Mouse (Mus musculus) lung, adult 2 months (tissue): ENCODE data around the gene Aida. TPM values are rescaled to one million over a fixed set of nuclear protein-coding genes. Genes with fewer than 3 reads are reported as not detected.

Source experiments
- DNase-seq: peaks from one replicate; pipeline ENCODE4 v3.0.0; 2022
- H3K4me1 ChIP-seq: fragments of 200-500 bp; 2 replicates; pipeline ENCODE4 v1.6.1; 2011; ENCODE audit warnings: low read length; ENCODE audit not compliant: control insufficient read depth, insufficient read depth
- H3K4me3 ChIP-seq: fragments of 200-500 bp; replicated peaks from 2 replicates; pipeline ENCODE3; 2011; ENCODE audit warnings: low read depth, mild to moderate bottlenecking, control low read depth, low read length; ENCODE audit errors: extremely low read depth
- CTCF ChIP-seq: fragments of 200-500 bp; IDR thresholded peaks from 2 replicates; pipeline ENCODE4 v1.5.1; 2011; ENCODE audit warnings: mild to moderate bottlenecking, low read length, control low read depth; ENCODE audit not compliant: insufficient read depth
- POLR2A ChIP-seq: fragments of 200-500 bp; IDR thresholded peaks from 2 replicates; pipeline ENCODE4 v1.6.1; 2011; ENCODE audit warnings: low read depth, mild to moderate bottlenecking, control low read depth, low read length, borderline replicate concordance; ENCODE audit errors: extremely low read depth
- WGBS: fragments of 180-500 bp; shearing (Covaris S2); methylation state at CpG from one replicate; pipeline ENCODE4 v1.1.7; 2018; 5-methylcytosine and 5-hydroxymethylcytosine counted together
- polyA plus RNA-seq: library from polyadenylated mRNA; depleted of rRNA; stranded (reverse); fragments of >200 nt; gene quantifications from 2 replicates; pipeline ENCODE4 v1.2.3, GENCODE M21; 2012; rRNA removed

The Aida gene
- polyA plus RNA-seq = 14.7 and 24.7 TPM in 2 replicates

DNA sequence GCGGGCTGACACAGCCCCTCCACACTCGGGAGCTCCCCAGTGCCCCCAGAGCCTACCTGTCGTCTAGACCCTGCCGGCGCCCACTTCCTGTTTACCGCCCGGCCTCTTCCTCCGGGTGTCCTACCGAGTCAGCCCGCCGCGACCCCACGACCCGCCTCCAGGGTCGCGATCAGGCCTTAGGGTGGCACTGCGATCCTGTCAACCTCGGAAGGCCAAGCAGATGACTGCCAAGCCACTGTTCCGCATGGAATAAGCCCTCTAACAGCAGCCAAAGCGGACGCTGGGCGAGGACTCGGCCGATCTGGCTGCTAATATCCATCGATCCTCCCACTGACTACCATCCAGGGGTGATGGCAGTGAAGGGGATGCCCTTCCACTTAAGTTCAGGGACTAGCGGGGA, at the start of gene Aida:
Gene Aida, plus strand, starts transcription at position 126 of the 400 bp plus-strand sequence.
- no peak for DNase-seq
- under 1% methylated on average over 26 of the region's 26 CpGs for WGBS
- TF ChIP-seq CTCF (no peak), POLR2A (no peak)
- H3K4me3 ChIP-seq = peak within 1 kb of the TSS; percentile 97
- H3K4me1 ChIP-seq = no peaks in the 10 kb centered on the region

- Histone ChIP-seq H3K4me3 (no peak overlapping the region), H3K4me1 (no peaks in the 10 kb centered on the region)
- WGBS = 28% methylated on average over 1 of the region's 1 CpGs
- TF ChIP-seq POLR2A (no peak), CTCF (no peak)
- DNase-seq = no peak
Measured at GRCm38 (mm10) chr1:183248144-183248543, 48.2 kb upstream of the Aida start.

GRCm38 (mm10) chr1:183250612-183251011, 45.8 kb upstream of the Aida start:
- 67% methylated on average over 4 of the region's 4 CpGs for WGBS
- Histone ChIP-seq H3K4me3 (no peak overlapping the region), H3K4me1 (no peaks in the 10 kb centered on the region)
- TF ChIP-seq POLR2A (no peak), CTCF (no peak)
- no peak for DNase-seq

- WGBS = 66% methylated on average over 2 of the region's 2 CpGs
- TF ChIP-seq CTCF (no peak), POLR2A (no peak)
Measured at GRCm38 (mm10) chr1:183251818-183252217, 44.6 kb upstream of the Aida start.

DNA sequence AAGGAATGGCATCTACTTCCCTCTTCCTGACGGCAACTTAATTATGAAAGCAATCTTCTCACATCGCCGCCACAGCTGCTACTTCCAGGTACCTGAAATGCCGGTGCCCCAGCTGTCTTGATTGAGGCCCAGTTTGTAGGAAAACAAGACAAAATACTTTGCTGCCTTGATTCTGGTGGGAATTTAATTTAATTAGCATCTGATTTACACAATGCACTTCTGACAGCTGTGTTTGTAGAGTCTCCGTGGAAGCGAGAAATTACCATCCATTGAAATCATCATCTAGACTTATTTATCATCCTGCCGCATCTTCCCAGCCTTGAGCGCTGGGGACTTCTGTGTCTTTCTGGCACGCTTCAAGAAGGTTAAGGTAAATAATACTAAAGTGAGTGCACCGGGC, 43.8 kb upstream of the Aida start:
- no peak for DNase-seq
- 64% methylated on average over 10 of the region's 10 CpGs for WGBS
- Histone ChIP-seq H3K4me3 (no peak overlapping the region), H3K4me1 (no peaks in the 10 kb centered on the region)
- TF ChIP-seq CTCF = no peak
- no peak for TF ChIP-seq POLR2A

More at GRCm38 (mm10) chr1:183251818-183252217, 44.6 kb upstream of the Aida start:
- Histone ChIP-seq H3K4me3 (no peak overlapping the region), H3K4me1 (no peaks in the 10 kb centered on the region)
- DNase-seq = no peak

DNA sequence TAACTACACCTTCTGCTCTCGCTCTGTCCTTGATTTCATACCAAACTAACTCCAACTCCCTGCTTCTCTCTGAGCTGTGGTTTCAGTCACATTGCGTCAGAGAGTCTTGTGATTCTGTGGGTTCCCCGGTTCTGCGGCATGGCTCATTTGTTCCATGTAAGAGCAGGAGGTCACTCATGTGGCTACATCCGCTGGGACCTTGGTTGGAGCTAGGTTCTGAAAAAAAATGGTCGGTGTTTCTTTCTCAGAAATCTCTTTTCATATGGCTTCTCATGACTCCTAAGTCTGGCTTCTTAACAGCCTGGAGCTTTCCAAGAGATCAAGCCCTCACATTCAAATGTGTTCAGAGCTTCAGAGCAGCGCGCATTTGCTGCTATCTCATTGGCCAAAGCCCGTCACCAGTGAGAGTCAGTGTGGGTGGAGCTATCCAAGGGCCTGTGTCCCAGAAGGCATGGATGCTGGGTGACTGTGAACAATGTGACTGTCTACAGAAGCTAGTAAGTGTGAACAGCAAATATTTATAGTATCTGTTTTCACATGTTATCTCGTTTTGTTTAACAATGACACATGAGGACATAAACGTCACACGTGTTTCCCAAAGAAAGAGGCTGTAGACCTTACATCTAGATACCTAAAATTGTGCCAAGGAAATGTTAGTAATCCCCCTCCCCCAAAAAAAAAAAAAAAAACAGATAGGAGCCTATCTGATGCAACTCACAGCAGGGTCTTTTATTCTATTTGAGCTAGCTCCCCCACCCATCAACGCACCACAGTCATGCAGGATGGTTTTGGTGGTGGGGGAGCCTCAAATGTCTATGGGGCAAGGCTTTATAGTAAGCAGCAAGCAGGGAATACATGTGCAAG, 32.0 kb upstream of the Aida start:
- no peak overlapping the region for H3K4me3 ChIP-seq
- 63% methylated on average over 13 of the region's 13 CpGs for WGBS
- TF ChIP-seq POLR2A = no peak
- no peak for TF ChIP-seq CTCF
- H3K4me1 ChIP-seq = no peaks in the 10 kb centered on the region; the same call in 1 of the 2 replicates
- no peak for DNase-seq

GRCm38 (mm10) chr1:183265921-183266467, 30.4 kb upstream of the Aida start:
- no peak for TF ChIP-seq CTCF
- no peak for TF ChIP-seq POLR2A
- no peak for DNase-seq
- WGBS = 44% methylated on average over 14 of the region's 14 CpGs
- H3K4me3 ChIP-seq = no peak overlapping the region
- H3K4me1 ChIP-seq = no peaks in the 10 kb centered on the region; the same call in 1 of the 2 replicates

DNA sequence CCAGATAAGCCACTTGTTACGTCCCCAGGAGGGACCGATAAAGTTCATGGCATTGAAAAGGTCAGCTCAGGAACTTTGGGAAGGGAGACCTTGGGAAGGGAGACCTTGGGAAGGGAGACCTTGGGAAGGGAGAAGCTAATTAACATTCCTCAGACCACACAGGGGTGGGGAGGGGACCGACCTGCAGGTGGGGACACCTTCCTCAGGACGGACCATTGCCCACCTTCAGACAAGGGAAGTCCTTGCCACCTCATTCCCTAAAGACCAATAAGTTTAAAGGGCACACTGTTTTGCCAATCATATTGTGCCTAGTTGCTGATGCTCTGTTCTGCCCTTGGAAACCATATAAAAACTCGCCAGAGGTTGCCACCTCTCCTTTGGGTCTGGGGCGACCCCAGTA, 28.7 kb upstream of the Aida start:
- no peak overlapping the region for H3K4me3 ChIP-seq
- whole genome bisulfite sequencing = 70% methylated on average over 6 of the region's 6 CpGs
- TF ChIP-seq POLR2A (no peak), CTCF (no peak)
- no peaks in the 10 kb centered on the region; the same call in 1 of the 2 replicates for H3K4me1 ChIP-seq
- no peak for DNase-seq

DNA sequence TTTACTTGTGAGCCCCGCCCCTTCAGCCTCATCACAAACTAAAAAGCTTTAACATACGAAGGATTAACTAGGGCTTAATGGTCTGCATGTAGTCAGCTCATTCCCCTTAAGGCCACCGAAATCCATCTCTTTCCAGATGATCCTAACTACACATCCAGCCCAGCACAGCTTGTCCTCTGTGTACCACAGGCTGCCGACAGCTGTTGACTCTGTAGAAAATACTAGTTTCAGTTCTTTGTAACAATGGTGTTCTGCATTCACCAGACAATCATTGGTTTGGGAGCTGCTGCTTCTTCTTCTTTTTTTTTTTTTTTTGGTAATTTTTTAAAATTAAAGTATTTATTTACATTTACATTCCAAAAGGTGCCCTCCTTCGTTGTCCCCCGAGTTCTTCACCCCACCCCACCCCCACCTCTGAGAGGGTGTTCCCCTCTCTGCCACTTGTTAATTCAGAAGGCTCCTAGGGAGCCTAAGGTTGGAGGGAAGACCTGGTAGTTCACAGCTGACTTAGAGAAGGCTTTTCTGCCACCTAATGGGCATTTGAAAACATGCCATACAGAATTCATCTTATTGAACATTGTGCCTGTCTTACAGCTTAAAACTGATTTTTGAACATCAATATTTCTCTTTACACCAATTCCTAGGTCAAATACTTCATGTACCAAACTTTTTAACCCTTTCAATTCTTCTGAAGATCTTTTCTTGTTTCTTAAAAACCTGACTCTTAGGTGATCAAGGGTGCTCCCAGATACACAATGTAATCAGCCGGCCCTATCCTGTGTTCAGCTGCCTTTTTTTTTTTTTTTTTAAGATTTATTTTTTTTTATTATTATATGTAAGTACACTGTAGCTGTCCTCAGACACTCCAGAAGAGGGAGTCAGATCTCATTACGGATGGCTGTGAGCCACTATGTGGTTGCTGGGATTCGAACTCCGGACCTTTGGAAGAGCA, 23.2 kb upstream of the Aida start:
- Histone ChIP-seq H3K4me1 (no peaks in the 10 kb centered on the region), H3K4me3 (no peak overlapping the region)
- DNase-seq = no peak
- WGBS = 59% methylated on average over 10 of the region's 10 CpGs
- TF ChIP-seq POLR2A (no peak), CTCF (peak; percentile 19; the same call in 1 of the 2 replicates)
